Mouse (Mus musculus) monocyte, adult 2 months (primary cell): ENCODE data around the gene Nol7.

ENCODE experiments used
- DNase-seq, 2 experiments: peaks; one replicate each; pipeline ENCODE4 v3.0.0; 2022; ENCODE audit warnings: low spot score in 2 of 2, low read depth in 1 of 2

The Nol7 gene

GRCm38 (mm10) chr13:43398297-43399080 is at the start of gene Nol7:
TSS of gene Nol7 (plus strand) at chr13:43398390.
- peak; percentile 81 to 91 for DNase-seq

DNA sequence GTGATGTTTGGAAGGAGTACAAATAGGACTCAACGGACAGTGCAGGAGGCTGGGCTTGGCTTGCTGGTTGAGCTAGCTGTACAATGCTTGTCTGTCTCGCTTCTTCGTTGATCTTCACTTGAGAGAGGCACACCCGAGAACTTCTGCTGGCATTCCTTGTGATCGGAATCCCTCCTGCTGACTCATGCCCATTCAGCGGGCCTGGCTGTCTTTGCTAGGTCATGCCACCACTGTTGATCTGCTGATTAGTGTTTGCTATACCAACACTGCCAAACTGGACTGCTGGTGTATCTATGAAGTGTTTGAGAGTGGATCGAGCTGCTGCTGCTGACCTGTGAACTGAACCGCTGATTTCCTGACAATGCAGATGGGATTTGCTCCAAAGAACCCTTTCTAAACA is 48.8 kb upstream of the Nol7 start:
- no peak for DNase-seq

DNA sequence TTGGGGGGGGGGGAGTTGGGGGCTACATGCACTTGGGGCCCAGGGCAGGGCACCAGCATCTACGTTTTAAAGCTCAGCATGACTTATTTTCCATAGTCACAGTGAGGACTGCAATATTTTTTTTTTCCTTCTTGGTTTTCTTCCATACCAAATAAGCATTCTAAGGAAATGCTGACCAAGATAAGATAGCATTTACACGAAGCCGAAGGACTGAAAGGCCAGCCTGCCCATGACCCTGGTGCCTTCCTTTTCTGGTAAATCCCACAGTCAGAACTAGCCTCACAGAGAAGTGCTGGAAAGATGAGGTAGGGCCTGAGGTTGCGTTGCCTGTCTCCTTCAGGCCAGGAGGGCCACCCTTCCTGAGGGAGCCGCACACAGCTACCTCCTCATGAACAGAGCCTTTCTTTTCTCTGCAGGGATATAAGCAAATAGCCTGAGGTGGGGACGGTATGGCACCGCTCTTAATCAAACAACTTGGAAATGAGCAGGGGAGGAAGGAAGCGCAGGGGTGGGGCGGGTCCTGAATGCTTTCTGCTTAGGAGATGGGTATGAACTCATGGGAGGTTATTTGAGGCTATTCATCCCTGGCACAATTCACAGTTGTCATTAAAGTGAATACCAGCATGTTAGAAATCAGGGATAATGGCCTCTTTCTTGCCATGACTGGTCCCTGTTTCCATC is 47.6 kb upstream of the Nol7 start:
- DNase-seq: no peak

DNA sequence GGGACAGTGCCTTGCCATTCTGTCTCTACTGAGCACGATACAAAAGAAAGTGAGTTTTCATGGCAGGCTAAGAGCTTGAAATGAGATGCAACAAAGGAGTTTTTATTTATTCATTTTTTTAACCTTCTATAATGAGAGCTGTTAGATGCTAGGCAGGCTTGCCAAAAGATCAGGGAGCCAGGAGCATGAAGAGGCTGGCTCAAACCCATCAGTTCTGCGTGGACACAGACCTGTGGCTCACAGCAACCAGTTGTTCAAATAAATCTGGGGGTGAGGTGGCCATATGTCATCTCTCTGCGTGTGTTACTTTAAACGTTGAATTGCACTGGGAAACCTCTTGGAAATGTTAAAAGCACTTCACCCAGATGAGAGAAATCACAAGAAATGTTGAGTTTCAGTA is 44.8 kb upstream of the Nol7 start:
- no peak for DNase-seq

- DNase-seq: no peak
Measured at GRCm38 (mm10) chr13:43354362-43354761, 43.8 kb upstream of the Nol7 start.

DNA sequence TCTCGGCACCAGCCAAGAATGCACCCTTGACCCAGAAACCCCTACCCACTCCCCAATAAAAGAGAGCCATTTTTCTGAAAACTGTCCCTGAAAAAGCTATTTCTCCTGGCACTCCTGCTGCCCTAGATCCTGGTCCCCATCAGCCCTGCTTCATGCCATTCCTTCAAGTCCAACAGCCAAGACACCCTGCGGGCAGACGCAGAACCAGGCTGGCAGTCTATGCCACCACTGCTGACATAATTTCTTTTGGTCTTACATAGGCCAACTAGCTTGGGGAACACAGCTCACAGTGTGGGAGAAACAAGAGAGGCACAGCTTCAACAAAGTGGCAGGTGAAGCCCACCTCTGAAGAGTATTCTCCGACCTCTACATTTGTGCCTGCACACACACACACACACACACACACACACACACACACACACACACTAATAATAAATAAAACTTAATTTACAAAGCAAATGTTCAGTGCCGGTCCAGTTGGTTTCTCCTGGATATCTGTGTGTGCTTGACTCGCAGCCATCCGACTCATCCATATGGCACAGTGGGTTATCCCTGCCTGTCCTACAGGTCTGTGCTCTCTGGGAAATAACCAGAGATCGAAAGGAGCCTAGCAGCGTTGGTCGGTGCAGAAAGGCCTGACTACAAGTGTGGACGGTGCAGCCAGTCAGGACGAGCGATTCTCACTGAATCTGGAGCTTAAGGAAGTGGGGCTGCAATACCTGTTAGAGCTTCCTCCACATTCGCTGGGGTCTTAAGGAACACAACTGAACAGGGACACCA is 41.7 kb upstream of the Nol7 start:
- DNase-seq: no peak

DNA sequence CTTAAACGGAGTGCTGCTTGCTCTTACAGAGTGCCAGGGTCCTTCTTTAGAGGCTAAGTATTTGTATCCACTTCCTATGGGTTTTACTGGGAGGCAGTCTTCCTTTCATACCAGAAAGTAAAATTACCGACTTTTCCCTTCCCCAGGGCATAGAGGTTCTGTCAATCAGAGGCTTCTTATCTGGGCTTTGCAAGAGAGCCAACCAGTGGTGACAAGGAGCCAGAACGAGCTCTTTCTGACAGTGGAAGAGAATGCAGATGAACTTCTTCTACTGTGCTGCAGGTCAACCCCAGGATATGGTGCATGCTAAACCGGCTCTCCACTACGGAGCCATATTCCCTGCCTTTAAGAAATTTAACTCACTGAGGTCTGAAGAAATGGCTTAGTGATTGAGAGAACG is 37.7 kb upstream of the Nol7 start:
- no peak for DNase-seq

- DNase-seq: no peak
Measured at GRCm38 (mm10) chr13:43362353-43362752, 35.8 kb upstream of the Nol7 start.

DNA sequence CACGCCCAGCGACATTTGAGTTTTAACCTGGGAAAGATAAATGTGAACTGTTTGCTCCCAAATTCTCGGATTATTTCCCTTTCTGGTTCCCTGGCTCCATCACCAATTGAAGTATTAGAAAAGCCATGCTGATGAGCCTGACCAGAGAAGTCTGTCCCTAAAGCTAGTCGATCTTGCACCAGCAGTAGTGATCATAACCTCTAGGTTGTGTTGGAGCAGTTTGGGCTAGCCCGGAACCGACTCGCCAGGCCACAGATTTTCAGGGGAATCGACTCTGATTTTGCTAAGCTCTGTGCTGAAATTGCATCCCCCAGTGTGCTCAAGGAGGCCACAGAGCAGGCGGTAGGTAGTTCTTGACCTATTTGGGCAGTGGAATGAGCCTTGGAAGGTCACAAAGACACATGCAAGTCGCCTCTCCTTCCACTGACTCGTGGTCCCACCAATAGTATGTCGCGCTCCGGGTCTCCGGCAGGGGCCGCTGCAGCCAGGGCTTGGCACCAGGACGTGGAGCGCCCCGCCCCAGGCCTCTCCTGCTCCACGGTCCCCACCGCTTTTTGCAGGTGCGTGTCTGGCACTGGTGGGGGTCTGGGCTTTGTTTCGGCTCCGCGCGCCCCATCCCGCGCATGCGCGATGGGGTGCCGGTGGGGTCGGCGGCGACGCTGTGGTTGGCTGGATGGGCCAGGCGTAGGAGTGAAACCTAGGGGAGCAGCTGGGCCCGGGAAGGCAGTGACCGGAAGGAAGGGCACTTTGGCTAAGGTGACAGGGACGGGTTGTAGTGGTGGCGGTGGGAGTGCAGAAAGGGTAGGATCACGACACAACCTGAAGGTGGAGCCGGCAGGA is 33.0 kb upstream of the Nol7 start, which contains the start of gene Sirt5:
Gene Sirt5, plus strand, starts transcription at position 512 of the 840 bp plus-strand sequence.
- peak; percentile 54 to 72 for DNase-seq

DNA sequence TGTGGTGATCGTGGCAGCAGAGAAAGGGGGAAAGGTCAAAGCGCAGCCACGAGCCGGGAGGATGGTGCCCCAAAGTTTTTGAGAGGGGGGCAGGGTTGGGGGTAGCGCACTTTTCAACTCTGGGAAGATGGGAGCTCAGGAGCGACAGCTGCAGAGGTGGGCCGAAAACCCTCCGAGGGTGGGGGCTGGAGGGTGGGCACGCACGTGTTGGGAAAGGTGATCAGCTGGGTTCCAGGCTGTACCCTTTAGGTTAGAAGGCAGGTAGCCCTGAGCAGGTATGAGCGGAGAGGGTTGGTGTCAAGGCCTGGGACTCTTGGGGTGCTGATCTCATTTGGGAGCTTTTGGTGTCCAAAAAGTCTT is 32.4 kb upstream of the Nol7 start:
- no peak for DNase-seq

- DNase-seq: no peak
Measured at GRCm38 (mm10) chr13:43370063-43370462, 28.1 kb upstream of the Nol7 start.

GRCm38 (mm10) chr13:43372892-43373291 is 25.3 kb upstream of the Nol7 start:
- DNase-seq: no peak

GRCm38 (mm10) chr13:43374205-43374604 is 24.0 kb upstream of the Nol7 start:
- no peak for DNase-seq

DNA sequence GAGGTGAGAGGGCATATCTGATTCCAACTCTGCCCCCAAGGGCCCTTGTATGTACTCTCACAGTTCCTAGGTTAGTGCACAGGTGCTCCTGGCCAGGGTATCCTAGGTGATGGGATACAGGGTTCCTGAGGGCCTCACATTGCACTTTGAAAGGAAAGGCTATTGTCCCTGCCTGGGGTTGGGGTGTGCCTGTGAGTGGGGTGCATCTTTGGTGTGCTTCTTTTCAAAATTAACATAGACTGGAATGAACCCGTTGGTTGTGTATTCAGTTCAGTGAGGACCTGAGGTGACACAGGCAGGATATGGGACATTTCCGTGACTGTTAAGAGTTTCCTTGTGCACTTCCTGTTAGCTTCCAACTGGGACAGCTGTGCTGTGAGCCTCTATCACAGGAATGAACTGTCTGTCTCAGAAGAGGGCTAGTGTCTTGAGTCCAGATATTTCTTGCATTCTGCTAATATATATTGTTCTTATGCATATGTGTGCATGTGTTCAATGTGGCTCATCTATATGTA is 23.2 kb upstream of the Nol7 start:
- no peak for DNase-seq

- no peak for DNase-seq
Measured at GRCm38 (mm10) chr13:43379989-43380388, 18.2 kb upstream of the Nol7 start.

DNA sequence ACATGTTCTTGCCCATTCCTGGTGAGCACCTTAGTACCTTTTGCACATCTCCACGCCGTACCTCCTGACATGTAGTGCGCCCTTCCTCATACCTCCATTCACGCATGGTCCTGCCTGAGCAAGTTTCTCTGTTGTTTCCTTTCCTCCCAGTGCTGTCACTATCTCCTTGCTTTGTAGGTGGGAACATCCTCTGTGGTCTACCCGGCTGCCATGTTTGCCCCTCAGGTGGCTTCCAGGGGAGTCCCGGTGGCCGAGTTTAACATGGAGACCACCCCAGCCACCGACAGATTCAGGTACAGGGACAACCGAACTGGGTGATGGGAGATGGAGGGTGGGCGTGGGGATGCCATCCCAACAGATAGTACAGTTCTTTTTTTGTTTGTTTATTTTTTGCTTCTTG is 12.9 kb upstream of the Nol7 start:
- no peak for DNase-seq

- DNase-seq: no peak
Measured at GRCm38 (mm10) chr13:43397700-43398296, 392 bp upstream of the Nol7 start.

DNA sequence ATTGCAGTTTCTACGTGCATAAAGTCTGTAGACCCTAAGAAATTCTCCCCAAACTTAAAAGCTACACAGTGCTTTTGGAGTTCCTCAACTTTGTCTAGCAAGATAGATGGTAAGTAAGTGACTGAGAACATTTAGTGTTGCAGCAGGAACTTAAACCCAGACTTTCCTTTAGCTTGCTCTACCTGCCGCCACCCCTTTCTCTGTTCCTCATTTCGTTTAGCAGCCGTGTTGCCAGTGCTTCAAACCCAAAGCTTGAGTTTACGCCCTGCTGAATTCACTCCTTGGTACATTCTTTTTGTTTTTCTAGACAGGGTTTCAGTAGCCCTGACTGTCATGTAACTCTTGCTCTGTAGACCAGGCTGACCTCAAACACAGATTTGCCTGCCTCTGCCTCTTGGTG is 1.4 kb downstream of the Nol7 start:
- DNase-seq: no peak

GRCm38 (mm10) chr13:43412311-43412710 is 14.1 kb downstream of the Nol7 start:
- no peak for DNase-seq

- no peak for DNase-seq
Measured at GRCm38 (mm10) chr13:43413611-43414010, 15.4 kb downstream of the Nol7 start.
